Mouse (Mus musculus): ENCODE results near the gene Olfr982. TPM values are rescaled to one million over a fixed set of nuclear protein-coding genes. Genes with fewer than 3 reads are reported as not detected.

Olfr982 gene
- total RNA-seq (2021), result not detected

DNA sequence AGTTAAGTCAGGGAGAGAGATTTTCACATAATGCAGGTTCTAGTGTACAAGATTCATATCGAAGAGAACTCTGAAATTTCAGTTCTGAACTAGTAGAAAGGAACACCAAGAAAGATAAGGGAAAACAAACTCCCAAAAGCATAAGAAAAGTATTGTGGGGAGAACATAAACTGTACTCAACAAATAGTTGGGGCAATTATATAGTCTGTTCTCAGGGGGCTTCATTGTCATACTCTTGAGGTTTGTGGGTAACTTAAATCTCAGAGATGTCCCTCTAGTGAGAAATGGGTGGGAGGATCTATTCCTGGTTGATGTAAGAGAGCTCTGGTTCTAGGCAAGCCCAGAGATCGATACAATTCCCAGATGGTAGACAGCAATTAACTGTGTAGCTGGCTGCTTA, at the start of gene Olfr982:
Gene Olfr982 (plus strand): TSS at position 301 of the 400 bp plus-strand sequence.
- intact Hi-C loops (cut with DNase I), result no loop called here
- DNase-seq, result no peak

DNA sequence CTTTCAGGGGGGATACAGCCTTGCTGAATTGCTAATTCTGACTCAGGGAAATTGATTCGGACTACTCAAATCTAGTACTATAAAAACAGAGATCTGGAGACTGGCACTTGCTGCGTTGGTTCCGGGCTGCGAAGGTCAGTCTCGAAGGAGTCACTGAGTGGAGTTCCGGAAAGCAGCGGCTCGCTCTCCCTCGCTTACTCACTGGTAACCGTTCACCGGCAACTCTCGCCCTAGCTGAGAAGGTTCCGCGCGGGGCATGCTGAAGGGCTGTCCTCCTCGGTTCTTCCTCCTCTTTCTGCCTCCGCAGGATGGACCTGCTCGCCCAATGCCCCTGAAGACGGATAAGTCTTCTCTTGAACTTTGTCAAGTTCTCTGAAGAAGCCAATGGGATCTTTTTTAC, 23.5 kb upstream of the Olfr982 start:
- no peak for DNase-seq
- intact Hi-C loops (cut with DNase I), result no loop called here

DNA sequence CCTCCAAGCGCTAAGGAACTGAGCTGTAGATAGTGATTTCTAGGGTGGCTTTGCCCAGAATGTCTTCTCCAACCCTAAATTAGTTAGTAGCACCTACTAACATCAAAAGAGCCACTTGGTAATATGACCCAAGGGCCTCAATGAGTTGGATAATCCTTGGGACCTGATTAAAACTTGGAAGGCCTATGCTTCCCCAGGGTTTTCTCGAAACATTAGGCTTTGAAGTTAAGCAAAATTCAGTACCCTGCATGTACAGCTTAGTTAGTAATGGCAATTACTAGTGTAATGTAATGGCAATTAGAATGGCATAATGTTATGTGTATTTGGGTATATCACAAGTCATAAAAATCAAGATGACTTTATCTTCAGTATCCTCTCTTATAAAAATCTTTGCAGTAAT, 19.9 kb downstream of the Olfr982 start, which contains the start of gene Olfr983:
Gene Olfr983 (minus strand): TSS at position 101 of the 400 bp plus-strand sequence.
- no peak for DNase-seq
- intact Hi-C loops (cut with DNase I), result no loop called here

DNA sequence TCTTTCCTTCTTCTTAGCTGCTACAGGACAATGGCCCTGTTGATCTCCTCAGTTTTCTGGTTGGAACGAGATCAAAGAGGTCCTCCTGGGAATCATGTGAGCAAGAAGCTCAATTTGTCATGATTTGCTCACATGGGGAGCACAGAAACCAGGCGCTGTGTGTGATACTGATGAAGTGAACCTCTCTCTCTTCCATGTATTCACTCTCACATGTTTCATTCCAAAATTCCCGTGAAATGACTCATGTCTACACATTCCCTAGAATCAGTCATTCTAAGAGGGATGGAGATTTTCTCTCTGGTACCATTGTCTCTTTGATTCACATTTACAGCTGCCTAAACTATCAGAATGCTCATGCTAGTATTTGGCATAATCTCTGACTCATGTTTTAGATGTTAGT, 21.1 kb downstream of the Olfr982 start:
- intact Hi-C loops (cut with DNase I), result no loop called here

DNA sequence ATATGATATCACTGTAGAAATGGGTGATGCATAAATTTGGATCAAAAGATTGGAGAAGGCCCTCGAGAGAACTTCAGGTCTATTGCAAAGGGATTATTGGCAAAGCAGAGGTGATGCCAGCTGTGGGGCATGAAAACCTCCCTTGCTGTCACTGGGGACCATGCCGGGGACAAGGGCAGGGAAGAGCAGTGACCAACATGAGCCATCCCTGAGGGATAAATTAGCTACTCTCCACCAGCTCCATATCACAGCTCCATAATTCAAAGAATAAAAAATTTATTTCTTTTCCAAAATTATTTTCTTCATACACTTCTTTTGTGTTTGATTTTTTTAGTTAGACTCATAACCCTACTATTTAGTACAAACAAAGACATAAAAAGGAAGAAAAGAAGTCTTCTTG, 40.5 kb downstream of the Olfr982 start, which contains the start of gene Olfr984:
Gene Olfr984 (minus strand): TSS at position 101 of the 400 bp plus-strand sequence.
- DNase-seq, result no peak

More for the DNA sequence above, 21.1 kb downstream of the Olfr982 start:
- no peak for DNase-seq

DNA sequence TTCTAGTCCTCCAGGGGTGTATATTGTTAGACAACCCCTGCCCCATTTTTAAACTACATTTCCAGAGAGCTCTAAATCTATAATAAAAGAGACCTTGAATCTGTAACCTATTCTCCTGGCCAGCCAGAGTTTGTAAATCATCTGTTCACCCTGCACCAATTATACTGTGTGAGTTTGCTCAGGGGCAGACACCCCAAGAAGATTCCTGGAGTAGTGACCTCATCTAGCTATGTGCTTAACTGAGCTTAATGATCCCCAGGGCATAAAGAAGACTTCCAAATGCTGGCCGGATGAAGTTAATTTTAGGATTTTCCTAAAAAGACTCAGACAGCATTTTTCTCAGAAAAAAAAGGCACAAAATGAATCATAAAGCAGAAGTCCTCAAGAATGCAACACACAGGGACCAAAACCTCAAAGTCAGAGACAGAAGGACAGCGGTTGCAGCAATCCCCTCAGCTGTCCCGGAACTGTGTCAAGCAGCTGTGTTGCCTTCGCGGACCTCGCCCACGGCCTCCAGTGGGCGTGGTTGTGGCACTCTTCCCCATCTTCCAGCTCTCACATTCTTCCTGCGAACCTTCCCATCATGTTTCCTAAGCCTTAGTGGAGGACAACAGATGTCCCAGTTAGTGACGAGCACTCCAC, 43.1 kb downstream of the Olfr982 start:
- intact Hi-C loops (cut with DNase I), result no loop called here
- no peak for DNase-seq

More for the DNA sequence above, 40.5 kb downstream of the Olfr982 start, which contains the start of gene Olfr984:
- intact Hi-C loops (cut with DNase I), result no loop called here

DNA sequence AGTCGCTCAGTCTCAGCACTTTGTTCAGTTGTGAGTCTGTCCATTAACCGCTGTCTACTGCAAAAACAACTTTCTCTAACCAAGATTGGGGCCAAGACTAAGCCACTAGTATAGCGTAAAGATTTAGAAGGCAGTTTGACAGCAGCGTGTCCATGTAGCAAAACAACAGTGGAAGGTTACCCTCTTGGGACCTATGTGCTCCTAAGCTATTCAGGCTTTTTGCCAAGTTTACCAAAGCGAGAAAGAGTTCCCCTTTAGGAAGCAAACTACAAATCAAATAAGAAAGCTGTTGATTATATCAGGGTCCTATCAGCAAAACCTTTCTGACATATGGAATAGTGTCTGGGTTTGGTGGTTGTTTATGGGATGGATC, 43.6 kb downstream of the Olfr982 start:
- DNase-seq, result no peak
- intact Hi-C loops (cut with DNase I), result no loop called here

Other genes with a start within 250 kb of the Olfr982 start
- not detected for gene Olfr971, start 237.0 kb upstream of the Olfr982 start, total RNA-seq (2021)
- not detected for gene Olfr972, start 207.4 kb upstream of the Olfr982 start, total RNA-seq (2021)
- gene Olfr229, start 166.5 kb upstream of the Olfr982 start, total RNA-seq (2021), result not detected
- gene Olfr974, start 136.3 kb upstream of the Olfr982 start, total RNA-seq (2021), result not detected
- gene Olfr975, start 121.8 kb upstream of the Olfr982 start, total RNA-seq (2021), result under 1 TPM in 1 of 2 experiments, not detected in 1; 0.12 TPM
- gene Olfr976, start 112.7 kb upstream of the Olfr982 start, total RNA-seq (2021), result not detected
- not detected for gene Olfr978, start 81.7 kb upstream of the Olfr982 start, total RNA-seq (2021)
- gene Olfr979, start 70.4 kb upstream of the Olfr982 start, total RNA-seq (2021), result not detected
- gene Olfr980, start 64.2 kb upstream of the Olfr982 start, total RNA-seq (2021), result not detected
- gene Olfr981, start 52.4 kb upstream of the Olfr982 start, total RNA-seq (2021), result not detected
- gene Olfr983, start 19.8 kb downstream of the Olfr982 start, total RNA-seq (2021), result not detected
- gene Olfr984, start 40.4 kb downstream of the Olfr982 start, total RNA-seq (2021), result not detected
- gene Olfr985, start 56.4 kb downstream of the Olfr982 start, total RNA-seq (2021), result not detected
- not detected for gene Tmem225, start 74.3 kb downstream of the Olfr982 start, total RNA-seq (2021)
- gene Olfr986, start 107.1 kb downstream of the Olfr982 start, total RNA-seq (2021), result not detected
- gene Zfp202, start 118.5 kb downstream of the Olfr982 start, total RNA-seq (2021), result 1 to 10 TPM; 8.5 to 9.1 TPM
- 100 to 1,000 TPM; 176 to 194 TPM for gene Scn3b, start 195.4 kb downstream of the Olfr982 start, total RNA-seq (2021)

Measured in left cerebral cortex, postnatal 4 days (tissue).